Mouse (Mus musculus): ENCODE results near the gene Gckr. TPM values are rescaled to one million over a fixed set of nuclear protein-coding genes. Genes with fewer than 3 reads are reported as not detected.

Gene Gckr
- not detected for total RNA-seq (2021)
- long read RNA-seq, experiment 1: 0 reads
- long read RNA-seq, experiment 2: 0 reads

- no peak for DNase-seq
Observed at GRCm38 (mm10) chr5:31297047-31297757, at the start of gene Gckr. Gene Gckr, plus strand, starts transcription at chr5:31297443.

DNA sequence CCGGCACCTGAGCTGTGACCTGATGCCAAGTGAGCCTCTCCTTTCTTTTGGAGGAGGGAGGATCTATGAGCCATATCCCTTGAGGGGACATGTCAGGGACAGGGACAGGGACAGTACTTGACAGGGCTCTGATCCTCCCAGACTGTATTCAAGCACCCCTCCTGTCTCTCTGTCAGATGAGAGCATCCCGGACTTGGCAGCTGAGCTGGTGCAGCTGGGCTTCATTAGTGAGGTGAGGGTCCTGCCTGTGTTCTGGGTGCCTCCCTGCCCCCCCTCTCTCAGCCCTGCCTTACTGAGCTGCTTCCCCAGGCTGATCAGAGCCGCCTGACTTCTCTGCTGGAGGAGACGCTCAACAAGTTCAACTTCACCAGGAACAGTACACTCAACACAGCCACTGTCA, 46.5 kb upstream of the Gckr start:
- DNase-seq: no peak

GRCm38 (mm10) chr5:31251541-31252101, 45.6 kb upstream of the Gckr start, which contains the start of gene Krtcap3:
Gene Krtcap3, plus strand, starts transcription at chr5:31251691.
- peak in 1 of 2 experiments; percentile 20 for DNase-seq

DNA sequence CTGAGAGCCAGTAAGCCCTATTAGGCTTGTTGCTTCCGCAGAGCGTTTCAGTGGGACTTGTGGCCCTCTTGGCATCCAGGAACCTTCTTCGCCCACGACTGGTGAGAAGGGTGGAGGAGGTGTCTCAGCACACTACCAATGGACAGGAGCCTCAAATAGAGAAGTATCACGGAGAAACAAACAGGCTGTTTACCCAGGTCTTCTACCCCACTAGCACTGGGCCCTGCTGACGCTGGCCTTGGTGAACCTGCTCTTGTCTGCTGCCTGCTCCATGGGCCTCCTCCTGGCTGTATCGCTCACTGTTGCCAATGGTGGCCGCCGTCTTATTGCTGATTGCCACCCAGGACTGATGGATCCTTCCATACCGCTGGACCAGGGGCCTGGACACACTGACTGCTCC, 45.1 kb upstream of the Gckr start:
- DNase-seq: no peak

DNA sequence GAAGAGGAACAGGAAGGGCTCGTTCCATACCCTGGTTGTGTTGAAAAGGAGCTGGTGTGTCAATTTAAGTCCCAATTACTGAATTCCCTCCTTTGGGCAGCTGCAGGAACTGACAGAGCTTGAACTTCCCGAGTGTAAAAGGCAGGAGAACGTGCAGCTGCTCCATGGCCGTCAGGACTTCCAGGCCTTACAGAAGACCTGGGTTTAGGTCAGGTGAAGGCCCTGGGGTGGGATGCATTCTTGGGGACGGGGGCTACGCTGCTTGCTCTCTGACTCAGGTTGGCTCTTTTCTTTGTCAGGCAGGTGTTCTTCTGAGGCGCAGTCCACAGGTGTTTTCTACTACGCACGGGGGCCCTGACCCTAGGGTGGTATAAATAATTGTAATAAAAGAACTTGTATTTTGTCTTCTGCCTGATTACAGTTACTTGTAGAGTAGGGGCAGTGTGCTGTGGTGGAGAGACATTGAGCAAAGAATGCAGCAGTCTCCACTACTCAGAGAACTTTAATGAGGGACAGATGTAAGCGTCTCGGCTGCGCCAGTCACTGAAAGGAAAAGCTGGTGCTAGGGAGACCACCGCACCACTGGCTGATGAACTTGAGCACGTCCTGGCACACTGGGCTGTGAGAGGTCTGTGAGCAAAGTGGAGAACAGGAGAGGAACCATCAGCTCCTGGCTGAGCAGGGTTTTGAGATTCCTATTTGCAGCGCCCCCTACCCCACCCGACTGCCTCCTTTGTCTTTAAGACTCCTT, 44.3 kb upstream of the Gckr start:
- DNase-seq: no peak

- peak; percentile 17 to 21 for DNase-seq
Observed at GRCm38 (mm10) chr5:31253806-31254205, 43.4 kb upstream of the Gckr start.

- peak; percentile 62 to 81 for DNase-seq
Observed at GRCm38 (mm10) chr5:31254452-31254851, 42.8 kb upstream of the Gckr start.

DNA sequence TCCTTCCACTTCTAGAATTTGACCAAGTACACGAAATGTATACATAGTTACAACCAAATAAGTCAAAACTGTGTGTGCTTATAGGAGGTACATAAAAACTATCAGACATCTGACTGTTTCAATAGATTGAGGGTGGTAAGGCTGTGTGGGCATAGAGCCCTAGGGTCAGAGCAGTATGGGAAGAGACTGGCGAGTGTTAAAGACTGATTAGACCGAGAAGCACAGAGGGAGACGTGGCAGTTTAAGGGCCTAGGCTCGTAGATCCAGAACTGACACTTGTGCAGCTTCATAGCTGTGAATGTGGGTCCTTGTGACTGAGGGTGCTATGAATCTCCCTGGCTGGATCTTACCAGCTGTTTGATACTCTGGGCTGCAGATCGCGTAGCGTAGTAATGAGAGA, 42.3 kb upstream of the Gckr start:
- no peak for DNase-seq

- DNase-seq: no peak
Observed at GRCm38 (mm10) chr5:31255381-31255780, 41.9 kb upstream of the Gckr start.

DNA sequence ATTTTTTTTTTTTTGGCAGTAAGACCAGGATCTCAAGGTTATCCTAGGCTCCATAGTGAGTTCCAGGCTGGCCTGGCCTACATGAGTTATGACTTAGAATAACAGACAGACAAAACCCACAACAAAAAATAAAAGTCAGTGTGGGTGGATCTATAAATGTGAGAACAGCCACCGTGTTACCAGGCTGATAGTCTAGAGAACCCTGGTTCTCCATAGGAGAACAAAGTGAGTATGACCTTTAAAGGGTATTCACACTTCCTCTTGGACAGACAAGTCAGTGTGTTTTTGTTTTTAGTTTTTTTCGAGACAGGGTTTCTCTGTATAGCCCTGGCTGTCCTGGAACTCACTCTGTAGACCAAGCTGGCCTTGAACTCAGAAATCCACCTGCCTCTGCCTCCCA, 41.3 kb upstream of the Gckr start:
- no peak for DNase-seq

- DNase-seq: peak in 1 of 2 experiments; percentile 20
Observed at GRCm38 (mm10) chr5:31257616-31258015, 39.6 kb upstream of the Gckr start.

GRCm38 (mm10) chr5:31266101-31266500, 31.1 kb upstream of the Gckr start:
- DNase-seq: peak; percentile 35 to 39

- DNase-seq: no peak
Observed at GRCm38 (mm10) chr5:31267686-31268085, 29.6 kb upstream of the Gckr start.

DNA sequence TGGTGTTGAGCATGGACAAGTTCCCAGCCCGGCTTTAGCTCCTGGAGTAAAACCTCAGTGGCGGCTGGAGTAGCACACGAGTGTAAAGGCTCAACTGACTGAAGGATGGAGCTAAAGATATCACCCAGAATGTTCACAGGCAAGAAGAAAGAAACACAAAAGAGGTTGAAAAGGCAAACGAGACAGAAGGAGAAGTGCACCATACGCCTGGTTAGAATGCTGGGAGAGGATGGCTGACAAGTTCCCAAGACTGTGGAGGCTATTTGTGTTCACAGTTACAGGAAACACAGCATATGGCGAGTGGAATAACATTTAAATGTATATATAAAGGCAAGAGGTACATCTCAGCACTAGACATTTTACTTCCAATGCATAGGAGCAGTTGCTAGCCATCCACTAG, 24.2 kb upstream of the Gckr start:
- DNase-seq: no peak

DNA sequence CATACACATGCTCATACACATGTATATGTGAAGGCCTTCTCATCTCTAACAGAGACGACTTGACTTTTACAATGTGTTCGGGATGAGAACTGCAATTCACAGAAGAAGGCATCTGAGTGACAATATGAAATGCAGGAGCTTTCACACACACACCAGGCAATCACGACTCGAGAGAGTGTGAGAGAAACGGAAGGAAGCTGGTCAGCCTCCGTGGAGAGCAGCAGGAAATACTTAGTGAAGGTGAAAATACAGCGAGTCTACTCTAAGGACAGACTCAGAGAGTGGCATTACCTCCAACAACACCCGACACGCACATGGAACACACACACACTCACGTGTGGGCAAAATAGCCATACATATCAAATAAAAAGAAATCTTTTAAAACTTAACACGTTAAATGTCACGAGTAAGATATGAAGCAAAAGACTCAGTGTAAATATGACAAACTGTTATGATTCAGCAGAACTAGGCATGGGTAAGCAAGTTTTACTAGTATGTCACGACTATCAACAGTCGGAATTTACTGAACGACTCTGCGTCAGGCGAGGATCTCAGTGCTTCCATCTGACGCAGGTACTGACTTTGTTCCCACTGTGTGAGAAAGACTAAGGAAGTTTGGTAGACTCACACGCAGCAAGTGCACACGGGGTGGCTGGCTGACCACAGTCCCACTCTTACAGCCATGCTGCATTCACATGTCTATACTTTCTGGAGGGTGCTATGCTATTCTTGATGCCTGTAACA, 17.8 kb upstream of the Gckr start:
- DNase-seq: no peak

- peak in 1 of 2 experiments; percentile 21 for DNase-seq
Observed at GRCm38 (mm10) chr5:31288225-31288624, 9.0 kb upstream of the Gckr start.

DNA sequence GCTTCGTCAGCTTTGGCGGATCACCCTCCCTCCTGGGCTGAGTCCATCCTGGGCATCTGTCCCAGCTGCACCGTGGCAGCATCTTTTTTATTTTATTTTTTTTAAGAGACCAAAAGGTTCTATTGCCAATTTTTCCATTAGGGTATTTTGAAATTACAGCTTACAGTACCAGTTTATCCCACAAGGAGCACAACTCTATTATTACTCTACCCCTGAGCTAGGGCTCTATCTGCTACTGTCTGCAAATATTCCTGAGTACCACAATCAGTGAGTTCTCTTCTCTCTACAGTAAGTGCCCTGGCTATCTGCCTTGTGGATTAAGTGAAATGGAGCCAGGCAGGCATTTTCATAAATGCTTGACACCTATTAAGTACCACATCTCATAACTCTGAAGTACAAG, 8.6 kb upstream of the Gckr start:
- DNase-seq: no peak

GRCm38 (mm10) chr5:31289626-31290230, 7.5 kb upstream of the Gckr start:
- DNase-seq: no peak

- DNase-seq: peak; percentile 97 to 98
Observed at GRCm38 (mm10) chr5:31290521-31291360, 6.5 kb upstream of the Gckr start, which contains the start of gene Ift172. Gene Ift172, minus strand, starts transcription at chr5:31291116.

DNA sequence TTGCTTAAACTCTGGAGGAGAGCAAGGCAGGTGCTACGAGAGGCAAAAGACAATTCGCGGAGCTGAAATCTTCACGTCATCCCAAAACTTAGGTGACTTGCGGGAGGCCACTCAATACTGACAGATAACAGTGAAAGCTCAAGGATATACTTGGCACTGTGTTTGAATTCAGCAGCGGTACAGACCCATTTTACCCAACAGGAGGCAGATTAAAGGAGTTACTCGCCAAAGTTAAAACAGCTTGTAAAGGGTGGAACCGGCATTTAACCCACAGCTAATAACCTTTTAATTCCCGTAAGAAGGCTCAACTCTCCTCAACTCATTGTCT, 5.9 kb upstream of the Gckr start:
- no peak for DNase-seq

DNA sequence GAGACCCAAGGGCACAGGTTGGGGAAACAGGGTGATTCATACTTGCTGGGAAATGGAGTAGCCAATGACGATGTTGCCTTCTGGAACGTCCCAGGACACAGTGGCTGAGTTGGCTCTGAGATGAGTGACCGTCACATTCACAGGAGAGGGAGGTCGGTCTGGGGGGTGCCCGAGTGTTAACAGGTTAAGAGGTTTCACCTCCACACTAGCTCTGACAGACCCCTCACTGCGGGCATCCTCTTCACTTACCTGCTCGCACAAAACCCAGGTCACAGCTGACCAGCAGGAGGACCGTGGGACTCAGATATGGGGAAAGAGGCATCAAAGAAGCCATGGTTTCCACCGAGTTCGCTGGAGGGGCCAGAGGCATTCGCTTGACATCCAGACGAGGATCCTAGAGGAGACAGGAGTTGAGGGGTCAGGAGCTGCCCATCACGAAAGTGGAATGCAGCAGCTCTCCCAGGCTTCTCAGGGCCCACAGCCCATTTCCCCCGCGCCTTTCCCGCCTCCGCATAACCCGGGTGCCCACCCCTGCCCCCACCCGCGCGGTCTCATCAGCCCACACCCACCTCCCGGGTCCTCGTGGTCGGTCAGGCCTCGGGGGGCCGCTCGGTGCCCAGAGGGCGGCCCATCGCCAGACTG, 2.2 kb upstream of the Gckr start:
- no peak for DNase-seq

Measured in heart, adult 18-20 months (tissue).